Mouse (Mus musculus) left cerebral cortex, adult 2 months (tissue): ENCODE measurements around the gene Snx6. TPM values are rescaled to one million over a fixed set of nuclear protein-coding genes. Genes with fewer than 3 reads are reported as not detected.
"Not testable (repeated sequence)": the region's sequence is repeated elsewhere in the genome, so short reads cannot be mapped to it uniquely, and the experiment has no call there.

Experiments
- DNase-seq, 2 experiments: peaks; one replicate each; pipeline ENCODE4 v3.0.0; 2021 to 2022; ENCODE audit warnings: low spot score in 2 of 2, mixed read lengths in 1 of 2; ENCODE audit errors: extremely low spot score in 1 of 2
- H3K27ac ChIP-seq: fragments of 200-600 bp; 2 replicates; pipeline ENCODE4 v1.8.1; 2022
- H3K4me3 ChIP-seq: fragments of 200-600 bp; 2 replicates; pipeline ENCODE4 v1.8.1; 2022
- CTCF ChIP-seq: fragments of 200-600 bp; IDR thresholded peaks from 2 replicates; pipeline ENCODE4 v1.8.1; 2022; ENCODE audit warnings: antibody characterized with exemption, mild to moderate bottlenecking, moderate library complexity
- intact Hi-C: fragments of 180-260 bp; cut with DNase I; formaldehyde crosslinking; loops from one replicate; pipeline ENCODE4 v1.15.1; 2025
- long read RNA-seq, 2 experiments: library from polyadenylated mRNA; stranded (forward); transcript quantifications; one replicate each; pipeline ENCODE4 v2.0.0; 2021; ENCODE audit warnings: borderline mapping rate in 2 of 2
- total RNA-seq, 2 experiments: library from RNA; stranded (reverse); gene quantifications; 2 replicates each; pipeline ENCODE4 v1.2.3; 2021

Gene Snx6
- total RNA-seq: 10 to 100 TPM; 39.5 to 43.1 TPM
- long read RNA-seq, experiment 1, transcript Snx6-201 (14 exons, 1,928 nt): major isoform, 42 of 60 reads
- long read RNA-seq, experiment 1, partial matches to known transcripts: 13 of 60 reads
- long read RNA-seq, experiment 1, other reads (novel, unspliced or antisense): 5 of 60 reads
- long read RNA-seq, experiment 2, transcript Snx6-201 (14 exons, 1,928 nt): major isoform, 41 of 56 reads
- long read RNA-seq, experiment 2, partial matches to known transcripts: 12 of 56 reads
- long read RNA-seq, experiment 2, other reads (novel, unspliced or antisense): 3 of 56 reads

DNA sequence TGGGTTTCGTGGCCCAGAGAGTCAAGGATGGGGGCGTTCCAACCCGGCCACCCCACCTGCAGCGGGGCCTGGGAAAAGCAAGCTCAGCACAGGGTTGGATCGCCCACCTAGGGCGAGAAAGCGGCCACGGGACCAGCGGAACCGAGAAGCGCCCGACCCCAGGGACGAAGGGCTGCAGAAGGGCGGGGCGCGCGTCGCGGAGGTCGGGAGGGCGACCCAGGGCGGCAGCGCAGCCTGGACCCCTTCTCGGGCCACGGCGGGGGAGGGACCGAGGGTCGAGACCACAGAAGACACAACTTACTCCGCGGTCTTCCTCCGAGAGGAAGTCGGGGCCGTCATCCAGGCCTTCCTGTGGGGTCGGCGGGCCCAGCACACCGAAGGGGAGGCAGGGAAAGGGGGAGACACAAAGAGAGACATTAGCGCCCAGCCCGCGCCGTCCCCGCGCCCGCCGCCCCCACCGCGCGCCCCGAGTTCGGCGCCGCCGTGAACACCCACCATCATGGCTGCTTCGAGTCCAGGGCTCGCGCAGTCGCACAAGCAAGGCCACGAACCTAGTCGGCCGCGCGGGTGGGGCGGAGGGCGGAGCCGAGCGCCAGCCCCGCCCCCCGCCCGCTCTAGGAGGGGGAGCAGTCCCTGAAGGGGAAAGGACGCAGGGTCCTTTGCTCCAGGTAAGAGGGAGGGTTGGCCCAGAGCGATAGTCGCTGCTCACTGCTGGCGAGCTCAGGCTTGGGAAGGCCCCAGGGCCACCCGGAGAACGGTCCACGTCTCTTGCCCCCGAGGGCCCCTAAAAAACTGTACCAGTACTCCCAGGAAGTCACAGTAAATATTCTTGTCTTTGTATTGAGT is at the start of gene Snx6:
Gene Snx6, minus strand, starts transcription at position 551 of the 846 bp plus-strand sequence.
- peak within 1 kb of the TSS; percentile 98 for H3K27ac ChIP-seq
- no peak for TF ChIP-seq CTCF
- peak; percentile 83 for DNase-seq
- intact Hi-C loops: loop anchor here (2.0 kb wide), 1 partner anchor 95 kb away; no protein-coding TSS in a partner anchor
- H3K4me3 ChIP-seq: peak within 1 kb of the TSS; percentile 98

- TF ChIP-seq CTCF: no peak
- H3K27ac ChIP-seq: no peak overlapping the region
- no peak for DNase-seq
- no peak overlapping the region for H3K4me3 ChIP-seq
- intact Hi-C loops: no loop called here
Measured at GRCm38 (mm10) chr12:54844415-54844814, 48.9 kb upstream of the Snx6 start.

DNA sequence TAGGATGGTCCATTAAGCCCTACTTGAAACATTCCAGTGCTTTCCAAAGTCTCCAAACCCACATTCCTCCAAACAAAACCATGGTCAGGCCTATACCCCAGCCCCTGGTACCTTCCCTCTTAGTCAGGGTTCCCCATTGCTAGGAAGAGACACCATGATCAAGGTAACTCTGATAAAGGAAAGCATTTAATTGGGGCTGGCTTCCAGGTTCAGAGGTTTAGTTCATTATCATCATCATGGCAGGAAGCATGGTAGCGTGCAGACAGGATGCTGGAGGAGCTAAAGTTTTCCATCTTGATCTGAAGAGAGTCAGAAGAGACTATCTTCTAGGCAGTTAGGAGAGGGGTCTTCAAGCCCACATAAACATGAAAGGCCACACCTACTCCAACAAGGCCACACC is 46.1 kb upstream of the Snx6 start:
- Histone ChIP-seq H3K27ac (no peak overlapping the region), H3K4me3 (no peak overlapping the region)
- no peak for DNase-seq
- TF ChIP-seq CTCF: no peak
- intact Hi-C loops: no loop called here

- DNase-seq: no peak
- intact Hi-C loops: loop anchor here (10.0 kb wide), 1 partner anchor 145 kb away; the partner anchor contains the start of gene Gm20403
- TF ChIP-seq CTCF: no peak
- Histone ChIP-seq H3K4me3 (no peak overlapping the region), H3K27ac (no peak overlapping the region)
Measured at GRCm38 (mm10) chr12:54839815-54840214, 44.3 kb upstream of the Snx6 start.

DNA sequence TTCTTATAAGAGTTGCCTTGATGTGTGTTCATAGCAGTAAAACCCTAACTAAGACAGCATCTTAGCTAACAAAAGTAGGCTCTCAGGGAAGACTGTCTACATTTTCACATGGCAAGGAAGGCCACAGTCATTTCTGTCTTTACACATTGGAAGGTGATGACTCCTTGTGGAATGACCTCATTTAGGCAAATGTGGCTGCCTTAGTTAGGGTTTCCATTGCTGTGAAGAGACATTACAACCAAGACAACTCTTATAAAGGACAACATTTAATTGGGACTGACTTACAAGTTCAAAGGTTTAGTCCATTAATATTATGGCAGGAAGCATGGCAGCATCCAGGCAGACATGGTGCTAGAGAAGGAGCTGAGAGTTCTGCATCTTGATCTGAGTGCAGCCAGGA is 43.4 kb upstream of the Snx6 start:
- intact Hi-C loops: loop anchor here (10.0 kb wide), 1 partner anchor 146 kb away; the partner anchor contains the start of gene Gm20403
- no peak overlapping the region for H3K4me3 ChIP-seq
- no peak overlapping the region for H3K27ac ChIP-seq
- DNase-seq: no peak
- TF ChIP-seq CTCF: no peak

DNA sequence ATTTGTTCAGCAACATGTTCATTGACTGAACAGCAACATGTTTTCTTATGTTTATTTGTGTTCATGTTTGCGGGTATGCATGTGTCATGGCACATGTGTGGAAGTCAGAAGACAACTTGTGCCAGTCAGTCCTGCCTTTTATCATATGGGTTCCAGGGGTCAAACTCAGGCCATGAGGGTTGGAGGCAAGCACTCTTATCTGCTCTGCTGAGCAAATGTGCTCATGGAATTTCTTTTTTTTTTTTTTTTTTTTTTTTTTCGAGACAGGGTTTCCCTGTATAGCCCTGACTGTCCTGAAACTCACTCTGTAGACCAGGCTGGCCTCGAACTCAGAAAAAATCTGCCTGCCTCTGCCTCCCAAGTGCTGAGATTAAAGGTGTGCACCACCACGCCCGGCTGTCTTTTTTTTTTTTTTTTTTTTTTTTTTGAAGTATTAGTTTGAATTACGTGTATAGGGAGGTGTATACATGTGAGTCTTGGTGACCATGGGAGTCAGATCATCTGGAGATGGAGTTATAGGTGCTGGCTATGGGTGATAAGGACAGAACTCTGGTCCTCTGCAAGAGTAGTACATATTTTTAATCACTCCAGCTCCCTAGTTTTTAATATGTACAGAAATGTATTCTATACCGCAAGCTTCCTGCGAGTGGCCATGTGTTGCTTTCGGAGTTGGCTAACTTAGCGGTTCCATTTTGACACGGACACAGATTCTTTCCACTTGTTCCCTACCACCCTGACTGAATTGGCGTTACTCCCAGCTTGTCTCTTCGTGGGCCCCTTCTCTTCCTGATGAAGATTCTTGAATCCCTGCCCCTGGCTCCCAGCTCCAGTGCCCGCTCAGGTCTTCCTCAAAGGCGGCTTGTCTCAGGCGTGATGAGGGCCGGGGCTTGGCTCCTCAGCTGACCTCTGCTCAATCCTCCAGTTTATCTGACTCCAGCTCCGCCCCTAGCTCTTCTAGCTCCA is 40.4 kb upstream of the Snx6 start:
- H3K4me3 ChIP-seq: no peak overlapping the region
- DNase-seq: no peak
- intact Hi-C loops: loop anchor here (1.0 to 10.0 kb wide), 2 partner anchors 26 to 149 kb away; partner anchors contain the start of genes Cfl2 and Gm20403
- no peak overlapping the region; the same call in 1 of the 2 replicates for H3K27ac ChIP-seq
- no peak for TF ChIP-seq CTCF

DNA sequence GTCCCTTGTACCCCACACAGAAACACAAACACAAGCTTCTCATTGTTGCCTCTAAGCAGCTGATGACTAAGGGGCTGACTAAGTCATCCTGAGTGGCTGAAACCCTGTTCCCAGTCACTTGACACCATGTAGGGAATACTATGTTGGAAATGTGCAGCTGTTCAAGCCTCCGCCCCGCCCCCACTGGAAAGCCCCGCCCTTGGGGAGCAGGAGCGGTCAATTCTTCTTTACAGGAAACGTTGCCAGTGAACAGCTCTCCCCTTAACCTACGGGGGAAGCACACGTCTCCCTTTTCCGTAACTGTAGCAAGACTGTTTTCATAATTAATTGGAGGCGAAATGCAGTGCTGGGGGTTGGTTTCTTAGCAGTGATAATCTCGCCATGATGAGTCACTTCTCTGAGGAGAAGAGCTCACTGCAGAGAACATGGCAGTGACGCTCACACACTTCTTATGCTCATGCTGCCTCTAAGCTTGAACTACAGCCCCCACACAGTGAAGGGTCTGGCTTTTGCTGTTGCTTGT is 39.5 kb upstream of the Snx6 start:
- no peak for TF ChIP-seq CTCF
- DNase-seq: peak; percentile 61 to 63
- peak overlapping the region; percentile 21; the same call in 1 of the 2 replicates for H3K4me3 ChIP-seq
- intact Hi-C loops: loop anchor here (1.0 to 10.0 kb wide), 2 partner anchors 27 to 150 kb away; partner anchors contain the start of genes Cfl2 and Gm20403
- peak overlapping the region; percentile 4; the same call in 1 of the 2 replicates for H3K27ac ChIP-seq

DNA sequence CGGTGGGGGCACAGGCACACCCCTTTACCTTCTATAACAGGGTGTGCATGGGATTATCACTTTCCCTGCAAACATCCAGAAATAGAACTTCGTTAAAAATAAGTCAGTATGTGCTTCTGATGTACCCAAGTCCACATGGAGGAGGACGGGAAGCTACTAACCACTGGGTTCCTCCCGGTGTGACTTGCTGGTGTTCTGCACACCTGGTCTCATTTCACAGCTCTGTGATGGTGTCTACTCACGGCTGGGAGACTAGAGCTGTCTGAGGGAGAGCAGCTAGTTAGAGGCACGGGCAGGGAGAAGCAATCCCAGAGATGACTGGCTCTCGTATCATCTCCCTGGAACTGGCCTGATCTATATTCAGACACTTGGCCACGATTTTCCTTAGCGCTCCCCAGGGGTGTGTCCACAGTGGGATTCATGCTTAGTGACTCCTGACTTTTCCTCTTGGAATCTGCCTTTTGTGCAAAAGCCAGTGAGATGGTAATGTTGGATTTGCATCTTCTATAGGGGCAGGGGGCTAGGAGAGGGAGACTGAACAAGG is 38.4 kb upstream of the Snx6 start:
- no peak for TF ChIP-seq CTCF
- intact Hi-C loops: loop anchor here (10.0 kb wide), 1 partner anchor 151 kb away; the partner anchor contains the start of gene Gm20403
- H3K4me3 ChIP-seq: no peak overlapping the region
- H3K27ac ChIP-seq: peak overlapping the region; percentile 8; the same call in 1 of the 2 replicates
- DNase-seq: no peak

GRCm38 (mm10) chr12:54831927-54832326 is 36.4 kb upstream of the Snx6 start:
- intact Hi-C loops: loop anchor here (10.0 kb wide), 1 partner anchor 153 kb away; the partner anchor contains the start of gene Gm20403
- not testable (repeated sequence) for H3K27ac ChIP-seq, H3K4me3 ChIP-seq, DNase-seq

DNA sequence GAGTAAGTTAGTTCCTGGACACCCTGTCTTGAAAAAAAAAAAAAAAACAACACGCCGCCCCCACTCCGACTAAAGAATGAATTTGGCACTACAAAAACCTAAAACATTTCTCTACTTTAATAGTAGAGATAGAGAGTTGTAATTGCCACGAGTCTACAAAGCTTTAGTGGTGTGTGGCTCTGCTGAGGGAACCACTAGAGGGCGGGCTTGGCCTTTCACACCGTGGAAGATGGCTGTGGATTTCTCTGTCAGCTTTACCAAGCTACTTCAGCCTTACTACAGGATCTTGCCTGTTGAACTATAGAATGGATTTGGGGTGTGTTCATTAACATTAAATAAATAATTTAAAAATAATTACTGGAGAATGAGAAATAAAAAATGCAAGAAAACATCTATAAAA is 35.1 kb upstream of the Snx6 start:
- H3K4me3 ChIP-seq: no peak overlapping the region
- peak; percentile 96 for TF ChIP-seq CTCF
- intact Hi-C loops: loop anchor here (1.0 to 10.0 kb wide), 2 partner anchors 49 to 154 kb away; partner anchors contain the start of gene Gm20403
- peak; percentile 77 to 81 for DNase-seq
- H3K27ac ChIP-seq: no peak overlapping the region
